Mouse (Mus musculus) embryonic fibroblast, embryonic 13.5 days (primary cell): ENCODE data around the gene Pbx1.

ENCODE experiments used
- CTCF ChIP-seq: IDR thresholded peaks from 2 replicates; pipeline ENCODE4 v1.5.1; 2011; ENCODE audit warnings: mild to moderate bottlenecking, control low read depth, low read length, moderate library complexity, borderline replicate concordance; ENCODE audit not compliant: insufficient read depth
- POLR2A ChIP-seq: IDR thresholded peaks from 2 replicates; pipeline ENCODE4 v1.6.1; 2011; ENCODE audit warnings: low read depth, mild to moderate bottlenecking, control low read depth, low read length, moderate library complexity

DNA sequence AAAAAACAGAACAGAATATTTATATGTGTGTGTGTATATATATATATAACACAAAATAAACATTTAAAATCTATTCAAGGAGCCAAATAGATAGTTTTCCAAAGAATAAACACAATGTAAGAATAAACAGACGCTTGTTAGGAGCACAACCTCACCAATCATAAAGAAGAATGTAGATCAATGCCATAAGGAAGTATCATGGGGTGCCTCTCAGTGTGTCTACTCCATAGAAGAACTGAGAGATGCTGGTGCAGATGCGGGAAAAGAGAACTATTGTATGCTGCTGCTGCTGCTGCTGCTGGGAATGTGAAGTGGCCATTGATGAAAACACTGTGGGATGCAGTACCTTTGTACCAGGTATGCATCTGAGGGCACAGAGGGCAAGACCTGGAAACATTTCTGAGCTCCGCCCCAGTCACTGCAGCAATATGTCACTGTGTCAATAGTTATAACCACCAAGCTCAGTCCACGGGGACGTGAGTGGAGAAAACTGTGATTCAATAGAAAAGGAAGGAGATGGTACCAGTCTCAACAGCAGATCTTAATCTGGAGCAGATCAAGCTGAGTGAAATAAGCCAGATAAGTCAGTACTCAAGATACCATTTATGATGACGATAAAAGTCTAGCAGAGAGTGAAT, 361.7 kb downstream of the Pbx1 start:
- TF ChIP-seq CTCF (no peak), POLR2A (no peak)
